In genomic region chr16:25784246-25784645, GRCm38 (mm10) we compare ENCODE assay signal across 22 mouse cellular contexts.
"Had no signal": no experiment of that assay in that cellular context is flagged by ENCODE, and none has a peak within 500 bp of the region (broad histone marks: within the 10 kb centered on the region; RNA-seq: fewer than 3 reads in every experiment).

No protein-coding gene starts in this region.

- DNase-seq: gastrocnemius, postnatal 14 days; gastrocnemius, postnatal 36 days; heart, adult 11 months; heart, adult 2 months; heart, postnatal 14 days; heart, postnatal 36 days; kidney, adult 11 months; kidney, adult 8-10 months; kidney, postnatal 14 days; kidney, postnatal 36 days; layer of hippocampus, postnatal 36 days; left cerebral cortex, postnatal 4 days had no signal

- H3K27me3 ChIP-seq: heart, embryonic 13.5 days; heart, embryonic 15.5 days; hindbrain, embryonic 13.5 days; hindbrain, embryonic 15.5 days; limb, embryonic 13.5 days; limb, embryonic 15.5 days; liver, embryonic 12.5 days had no signal

- H3K4me1 ChIP-seq: heart, embryonic 13.5 days; heart, embryonic 15.5 days; hindbrain, embryonic 13.5 days; hindbrain, embryonic 15.5 days; limb, embryonic 13.5 days; limb, embryonic 15.5 days; liver, embryonic 12.5 days had no signal

- H3K27ac ChIP-seq: heart, adult 2 months; heart, embryonic 13.5 days; heart, embryonic 15.5 days; hindbrain, embryonic 13.5 days; hindbrain, embryonic 15.5 days; hindbrain, postnatal 0 days; limb, embryonic 13.5 days; limb, embryonic 15.5 days; liver, embryonic 12.5 days; liver, embryonic 14.5 days had no signal

- H3K36me3 ChIP-seq: heart, embryonic 13.5 days; heart, embryonic 15.5 days; hindbrain, embryonic 13.5 days; hindbrain, embryonic 15.5 days; limb, embryonic 13.5 days; limb, embryonic 15.5 days; liver, embryonic 12.5 days had no signal

- H3K4me3 ChIP-seq: heart, adult 2 months; heart, embryonic 13.5 days; heart, embryonic 15.5 days; hindbrain, embryonic 13.5 days; hindbrain, embryonic 15.5 days; limb, embryonic 13.5 days; limb, embryonic 15.5 days; liver, embryonic 12.5 days had no signal

- ATAC-seq: hindbrain, postnatal 0 days; intestine, embryonic 16.5 days; liver, embryonic 12.5 days had no signal
